29 mouse cellular contexts compared by ENCODE assay signal in genomic region chr3:158148998-158149397, GRCm38 (mm10).
"Had no signal": no experiment of that assay in that cellular context is flagged by ENCODE, and none has a peak within 500 bp of the region (broad histone marks: within the 10 kb centered on the region; RNA-seq: fewer than 3 reads in every experiment).

No protein-coding gene starts in this region.

- ATAC-seq: hindbrain, embryonic 16.5 days; inflammation-experienced regulatory T-cells, adult 6 months; intestine, embryonic 15.5 days; intestine, postnatal 0 days; liver, postnatal 0 days had no signal

- H3K9me3 ChIP-seq: heart, embryonic 10.5 days; heart, embryonic 12.5 days; hindbrain, embryonic 10.5 days; hindbrain, embryonic 12.5 days; intestine, embryonic 15.5 days; limb, embryonic 10.5 days; limb, embryonic 12.5 days; liver, embryonic 13.5 days; liver, embryonic 15.5 days had no signal

- H3K4me1 ChIP-seq: heart, embryonic 10.5 days; heart, embryonic 12.5 days; hindbrain, embryonic 10.5 days; hindbrain, embryonic 12.5 days; intestine, embryonic 15.5 days; limb, embryonic 10.5 days; limb, embryonic 12.5 days; liver, embryonic 13.5 days; liver, embryonic 15.5 days had no signal

- H3K27ac ChIP-seq: gastrocnemius, adult 2 months; heart, embryonic 10.5 days; hindbrain, embryonic 10.5 days; hindbrain, embryonic 12.5 days; hindbrain, embryonic 14.5 days; intestine, embryonic 15.5 days; left cerebral cortex, adult 2 months; limb, embryonic 10.5 days; limb, embryonic 12.5 days; liver, embryonic 13.5 days; liver, embryonic 15.5 days had no signal

- H3K36me3 ChIP-seq: heart, embryonic 10.5 days; heart, embryonic 12.5 days; hindbrain, embryonic 10.5 days; hindbrain, embryonic 12.5 days; intestine, embryonic 15.5 days; limb, embryonic 10.5 days; limb, embryonic 12.5 days; liver, embryonic 13.5 days; liver, embryonic 15.5 days had no signal

- H3K9ac ChIP-seq: heart, embryonic 12.5 days; hindbrain, embryonic 12.5 days; hindbrain, embryonic 14.5 days; intestine, embryonic 15.5 days; limb, embryonic 12.5 days; liver, embryonic 13.5 days; liver, embryonic 15.5 days; liver, postnatal 0 days had no signal

- H3K27me3 ChIP-seq: heart, embryonic 12.5 days; hindbrain, embryonic 12.5 days; intestine, embryonic 15.5 days; limb, embryonic 12.5 days; liver, embryonic 13.5 days; liver, embryonic 15.5 days had no signal

- H3K4me3 ChIP-seq: gastrocnemius, adult 2 months; heart, embryonic 10.5 days; heart, embryonic 12.5 days; hindbrain, embryonic 10.5 days; hindbrain, embryonic 12.5 days; intestine, embryonic 15.5 days; left cerebral cortex, adult 2 months; limb, embryonic 10.5 days; limb, embryonic 12.5 days; liver, embryonic 13.5 days; liver, embryonic 15.5 days had no signal

- DNase-seq: gastrocnemius, adult 2 months; gastrocnemius, postnatal 10 days; gastrocnemius, postnatal 25 days; heart, adult 18-20 months; heart, postnatal 10 days; heart, postnatal 4 days; kidney, adult 18-20 months; kidney, adult 8-10 months; kidney, postnatal 10 days; kidney, postnatal 25 days; kidney, postnatal 4 days; layer of hippocampus, adult 9-11 months; liver; liver, embryonic 13.5 days; liver, postnatal 0 days had no signal

- H3K4me2 ChIP-seq: heart, embryonic 12.5 days; hindbrain, embryonic 12.5 days; hindbrain, embryonic 14.5 days; intestine, embryonic 15.5 days; limb, embryonic 12.5 days; liver, embryonic 11.5 days; liver, embryonic 13.5 days; liver, embryonic 15.5 days had no signal
